Mouse (Mus musculus) hindbrain, embryonic 14.5 days (tissue): ENCODE results near the gene Pitpnb. TPM values are rescaled to one million over a fixed set of nuclear protein-coding genes. Genes with fewer than 3 reads are reported as not detected.

Experiments
- ATAC-seq: fragments of 200-750 bp; cut with Nextera tagmentation; 2 replicates; pipeline ENCODE4 v1.8.0; 2017; ENCODE audit warnings: moderate number of reproducible peaks, mild to moderate bottlenecking, moderate TSS enrichment, moderate library complexity; ENCODE audit not compliant: low FRiP score
- DNase-seq: peaks from one replicate; pipeline ENCODE4 v3.0.0-alpha.2; 2015; ENCODE audit warnings: low spot score
- H3K27ac ChIP-seq: fragments of 300-500 bp; sonication (generic); 2 replicates; pipeline ENCODE4 v1.5.1; 2014; ENCODE audit warnings: mild to moderate bottlenecking, moderate library complexity
- H3K27me3 ChIP-seq: fragments of 300-500 bp; sonication (generic); 2 replicates; pipeline ENCODE4 v1.6.1; 2014; ENCODE audit warnings: mild to moderate bottlenecking, low read length, mixed read lengths; ENCODE audit not compliant: control insufficient read depth, insufficient read depth
- H3K36me3 ChIP-seq: fragments of 300-500 bp; sonication (generic); replicated peaks from 2 replicates; pipeline ENCODE4 v1.6.1; 2014; ENCODE audit not compliant: control insufficient read depth, insufficient read depth
- H3K4me1 ChIP-seq: fragments of 300-500 bp; sonication (generic); replicated peaks from 2 replicates; pipeline ENCODE4 v1.6.1; 2014; ENCODE audit warnings: antibody characterized with exemption, low read length, mixed read lengths; ENCODE audit not compliant: control insufficient read depth, insufficient read depth
- H3K4me2 ChIP-seq: fragments of 300-500 bp; sonication (generic); replicated peaks from 2 replicates; pipeline ENCODE4 v1.6.1; 2014; ENCODE audit warnings: mild to moderate bottlenecking, moderate library complexity
- H3K4me3 ChIP-seq: fragments of 300-500 bp; sonication (generic); replicated peaks from 2 replicates; pipeline ENCODE4 v1.5.1; 2014; ENCODE audit warnings: mild to moderate bottlenecking, low read length
- H3K9ac ChIP-seq: fragments of 300-500 bp; sonication (generic); 2 replicates; pipeline ENCODE4 v1.6.1; 2014
- H3K9me3 ChIP-seq: fragments of 300-500 bp; sonication (generic); 2 replicates; pipeline ENCODE4 v1.6.1; 2016; ENCODE audit warnings: low read length; ENCODE audit not compliant: control insufficient read depth
- WGBS: fragments of 180-500 bp; shearing (Covaris S2); extraction: QIAGEN DNeasy Blood & Tissue Kit; methylation state at CpG from one replicate; pipeline ENCODE4 v1.1.7; 2014; 5-methylcytosine and 5-hydroxymethylcytosine counted together
- polyA plus RNA-seq: library from polyadenylated mRNA; unstranded; fragments of >200 nt; fragmentation: Nextera tagmentation; extraction: Ambion mirVana; gene quantifications from 2 replicates; pipeline ENCODE4 v1.2.1, GENCODE M21; 2014

Gene Pitpnb
- 95.2 and 110 TPM in 2 replicates for polyA plus RNA-seq

GRCm38 (mm10) chr5:111330417-111331098 lies at the start of gene Pitpnb:
Gene Pitpnb, plus strand, starts transcription at chr5:111330763.
- peak; percentile 98 for ATAC-seq
- peak within 1 kb of the TSS; percentile 88 for H3K4me2 ChIP-seq
- under 1% methylated on average over 74 of the region's 78 CpGs for WGBS
- peak within 1 kb of the TSS; percentile 89 for H3K27ac ChIP-seq
- H3K27me3 ChIP-seq: no peaks in the 10 kb centered on the region
- peak within 1 kb of the TSS; percentile 96 for H3K9ac ChIP-seq
- H3K4me1 ChIP-seq: peaks cover 9% of the 10 kb centered on the region
- H3K9me3 ChIP-seq: no peaks in the 10 kb centered on the region
- peak; percentile 99 for DNase-seq
- peak within 1 kb of the TSS; percentile 93 for H3K4me3 ChIP-seq
- peaks cover 11% of the 10 kb centered on the region; the same call in 1 of the 2 replicates for H3K36me3 ChIP-seq

- no peaks in the 10 kb centered on the region for H3K4me1 ChIP-seq
- no peak overlapping the region for H3K27ac ChIP-seq
- DNase-seq (no peak), ATAC-seq (no peak)
- H3K4me3 ChIP-seq: no peak overlapping the region
- no peak overlapping the region for H3K4me2 ChIP-seq
- no peaks in the 10 kb centered on the region for H3K27me3 ChIP-seq
- H3K9ac ChIP-seq: no peak overlapping the region
- H3K36me3 ChIP-seq: peaks cover 95% of the 10 kb centered on the region
- 88% methylated on average over 19 of the region's 19 CpGs for WGBS
- H3K9me3 ChIP-seq: no peaks in the 10 kb centered on the region
Measured at GRCm38 (mm10) chr5:111284420-111285175, 46.0 kb upstream of the Pitpnb start.

GRCm38 (mm10) chr5:111287571-111287970 lies 43.0 kb upstream of the Pitpnb start:
- H3K4me2 ChIP-seq: no peak overlapping the region
- no peak for DNase-seq
- no peak for ATAC-seq
- H3K4me1 ChIP-seq: 0 out of 2 replicates have a peak, but pooled peaks cover 3% of the 10 kb centered on the region
- no peaks in the 10 kb centered on the region for H3K9me3 ChIP-seq
- H3K27me3 ChIP-seq: no peaks in the 10 kb centered on the region
- peaks cover 66% of the 10 kb centered on the region for H3K36me3 ChIP-seq
- no peak overlapping the region for H3K4me3 ChIP-seq
- no peak overlapping the region for H3K27ac ChIP-seq
- H3K9ac ChIP-seq: no peak overlapping the region
- 64% methylated on average over 5 of the region's 5 CpGs for WGBS

GRCm38 (mm10) chr5:111288486-111288885 lies 42.1 kb upstream of the Pitpnb start:
- peaks cover 57% of the 10 kb centered on the region for H3K36me3 ChIP-seq
- no peak overlapping the region for H3K4me3 ChIP-seq
- H3K9me3 ChIP-seq: no peaks in the 10 kb centered on the region
- no peaks in the 10 kb centered on the region for H3K27me3 ChIP-seq
- H3K9ac ChIP-seq: no peak overlapping the region
- WGBS: 90% methylated on average over 11 of the region's 11 CpGs
- no peak for ATAC-seq
- no peak overlapping the region for H3K27ac ChIP-seq
- no peak for DNase-seq
- 0 out of 2 replicates have a peak, but pooled peaks cover 3% of the 10 kb centered on the region for H3K4me1 ChIP-seq
- H3K4me2 ChIP-seq: no peak overlapping the region

GRCm38 (mm10) chr5:111290071-111290470 lies 40.5 kb upstream of the Pitpnb start:
- Histone ChIP-seq H3K4me2 (no peak overlapping the region), H3K27ac (no peak overlapping the region), H3K4me1 (0 out of 2 replicates have a peak, but pooled peaks cover 3% of the 10 kb centered on the region), H3K4me3 (no peak overlapping the region), H3K9me3 (no peaks in the 10 kb centered on the region), H3K36me3 (peaks cover 41% of the 10 kb centered on the region), H3K9ac (no peak overlapping the region), H3K27me3 (no peaks in the 10 kb centered on the region)
- DNase-seq: no peak
- ATAC-seq: no peak
- WGBS: 68% methylated on average over 11 of the region's 11 CpGs

- H3K27me3 ChIP-seq: no peaks in the 10 kb centered on the region
- peaks cover 26% of the 10 kb centered on the region for H3K36me3 ChIP-seq
- H3K4me2 ChIP-seq: peak overlapping the region; percentile 21; the same call in 1 of the 2 replicates
- 54% methylated on average over 10 of the region's 10 CpGs for WGBS
- no peak overlapping the region for H3K4me3 ChIP-seq
- H3K9me3 ChIP-seq: no peaks in the 10 kb centered on the region
- ATAC-seq (peak; percentile 55), DNase-seq (peak; percentile 54)
- no peak overlapping the region for H3K9ac ChIP-seq
- no peak overlapping the region for H3K27ac ChIP-seq
- 0 out of 2 replicates have a peak, but pooled peaks cover 3% of the 10 kb centered on the region for H3K4me1 ChIP-seq
Measured at GRCm38 (mm10) chr5:111291639-111292038, 38.9 kb upstream of the Pitpnb start.

- 76% methylated on average over 5 of the region's 5 CpGs for WGBS
- Histone ChIP-seq H3K27ac (no peak overlapping the region), H3K9ac (no peak overlapping the region), H3K4me1 (no peaks in the 10 kb centered on the region), H3K4me3 (no peak overlapping the region), H3K36me3 (no peaks in the 10 kb centered on the region), H3K27me3 (no peaks in the 10 kb centered on the region), H3K4me2 (no peak overlapping the region), H3K9me3 (no peaks in the 10 kb centered on the region)
- no peak for ATAC-seq
- no peak for DNase-seq
Measured at GRCm38 (mm10) chr5:111297801-111298200, 32.8 kb upstream of the Pitpnb start.

GRCm38 (mm10) chr5:111298706-111299105 lies 31.9 kb upstream of the Pitpnb start:
- DNase-seq (no peak), ATAC-seq (no peak)
- H3K9ac ChIP-seq: no peak overlapping the region
- no peak overlapping the region for H3K27ac ChIP-seq
- no peaks in the 10 kb centered on the region for H3K4me1 ChIP-seq
- 46% methylated on average over 7 of the region's 7 CpGs for WGBS
- no peaks in the 10 kb centered on the region for H3K36me3 ChIP-seq
- H3K4me3 ChIP-seq: no peak overlapping the region
- no peaks in the 10 kb centered on the region for H3K9me3 ChIP-seq
- no peak overlapping the region for H3K4me2 ChIP-seq
- H3K27me3 ChIP-seq: no peaks in the 10 kb centered on the region

GRCm38 (mm10) chr5:111300776-111301175 lies 29.8 kb upstream of the Pitpnb start:
- Histone ChIP-seq H3K9ac (no peak overlapping the region), H3K9me3 (no peaks in the 10 kb centered on the region), H3K27ac (no peak overlapping the region), H3K4me3 (no peak overlapping the region), H3K4me1 (no peaks in the 10 kb centered on the region), H3K4me2 (no peak overlapping the region), H3K27me3 (no peaks in the 10 kb centered on the region), H3K36me3 (no peaks in the 10 kb centered on the region)
- ATAC-seq (no peak), DNase-seq (no peak)
- 65% methylated on average over 8 of the region's 8 CpGs for WGBS
